Mouse (Mus musculus): ENCODE measurements around the gene Fam71e1. TPM values are rescaled to one million over a fixed set of nuclear protein-coding genes. Genes with fewer than 3 reads are reported as not detected.

The Fam71e1 gene
- polyA plus RNA-seq, 1 experiment from 2014 or later: 5.9 TPM

DNA sequence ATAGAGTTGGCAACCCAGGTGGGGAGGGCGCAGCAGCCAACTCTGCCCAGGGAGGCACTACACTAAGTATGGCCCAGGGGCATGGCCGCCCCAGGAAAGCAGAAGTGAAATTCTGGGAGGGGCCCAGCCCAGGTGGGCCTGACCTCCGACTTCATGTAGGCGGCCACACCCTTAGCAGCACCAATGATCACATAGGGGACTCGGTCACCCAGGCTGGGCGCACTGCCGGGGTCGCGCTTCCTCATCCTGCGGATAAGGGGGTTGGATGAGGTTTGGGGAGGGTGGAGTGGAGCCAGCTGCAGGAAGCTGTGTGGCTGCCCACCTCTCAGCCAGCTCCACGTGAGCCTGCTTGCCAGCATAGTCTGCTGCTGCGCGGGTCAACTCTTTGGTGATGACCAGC lies 37.9 kb downstream of the Fam71e1 start:
- Histone ChIP-seq H3K27me3 (ENCODE audit: control insufficient read depth, insufficient read depth, low read length) (no peaks in the 10 kb centered on the region), H3K9ac (ENCODE audit: low read length) (no peak overlapping the region), H3K4me2 (replicated peaks; ENCODE audit: low read depth) (no peak overlapping the region), H3K27ac (replicated peaks) (no peak overlapping the region), H3K4me1 (replicated peaks; ENCODE audit: control insufficient read depth, insufficient read depth) (no peaks in the 10 kb centered on the region), H3K36me3 (ENCODE audit: control insufficient read depth, insufficient read depth, low read length) (0 out of 2 replicates have a peak, but pooled peaks cover 7% of the 10 kb centered on the region), H3K4me3 (ENCODE audit: low read depth, low read length) (no peak overlapping the region), H3K9me3 (ENCODE audit: control insufficient read depth, low read length) (no peaks in the 10 kb centered on the region)
- ATAC-seq (ENCODE audit: low FRiP score, low TSS enrichment) (no peak), DNase-seq (ENCODE audit: low spot score) (no peak)
- TF ChIP-seq CTCF (IDR thresholded peaks at IDR 0.05; ENCODE audit: low read depth) (no peak), EP300 (optimal IDR thresholded peaks at IDR 0.05) (no peak)
- 83% methylated on average over 13 of the region's 13 CpGs for WGBS

DNA sequence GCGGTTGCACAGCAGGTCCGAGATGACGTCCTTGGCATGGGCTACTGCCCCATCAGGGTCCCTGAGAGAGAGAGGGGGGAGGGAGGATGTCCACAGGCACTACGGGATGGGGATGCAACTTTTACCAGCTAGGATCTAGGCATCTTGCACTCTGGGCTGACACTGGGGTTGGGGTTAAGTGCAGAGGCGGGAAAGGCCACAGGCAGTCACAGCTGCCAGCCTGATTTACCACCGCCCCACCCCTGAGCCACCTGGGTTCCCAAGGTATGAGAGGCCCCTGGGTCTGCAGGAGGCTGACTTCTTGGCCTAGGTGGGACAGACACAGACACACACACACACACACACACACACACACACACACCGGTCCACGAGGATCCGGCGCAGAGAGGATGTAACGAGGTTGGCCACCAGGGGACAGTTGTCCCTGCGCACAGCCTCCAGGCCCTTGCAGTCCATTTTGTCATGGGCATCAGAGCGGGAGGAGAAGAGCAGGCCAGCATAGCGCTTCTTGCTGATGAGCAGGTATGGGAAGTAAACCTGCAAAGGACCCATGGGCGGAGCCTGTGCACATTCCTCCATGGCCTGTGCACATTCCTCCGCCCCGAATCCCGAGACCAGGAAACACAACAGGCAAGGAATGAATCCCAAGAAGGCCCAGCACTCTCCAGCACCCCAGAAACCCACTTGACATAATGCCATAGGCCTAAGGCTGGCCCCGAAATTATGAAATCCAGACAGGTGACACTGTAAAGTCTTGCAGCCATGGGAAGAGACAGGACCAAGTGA lies 38.5 kb downstream of the Fam71e1 start:
- TF ChIP-seq CTCF (IDR thresholded peaks at IDR 0.05; ENCODE audit: low read depth): peak; percentile 47
- TF ChIP-seq EP300 (optimal IDR thresholded peaks at IDR 0.05): no peak
- Histone ChIP-seq H3K9me3 (ENCODE audit: control insufficient read depth, low read length) (no peaks in the 10 kb centered on the region), H3K9ac (ENCODE audit: low read length) (no peak overlapping the region), H3K27ac (replicated peaks) (no peak overlapping the region), H3K4me3 (ENCODE audit: low read depth, low read length) (no peak overlapping the region), H3K36me3 (ENCODE audit: control insufficient read depth, insufficient read depth, low read length) (peaks cover 7% of the 10 kb centered on the region; the same call in 1 of the 2 replicates), H3K4me2 (replicated peaks; ENCODE audit: low read depth) (no peak overlapping the region), H3K27me3 (ENCODE audit: control insufficient read depth, insufficient read depth, low read length) (no peaks in the 10 kb centered on the region), H3K4me1 (replicated peaks; ENCODE audit: control insufficient read depth, insufficient read depth) (no peaks in the 10 kb centered on the region)
- DNase-seq (ENCODE audit: low spot score) (no peak), ATAC-seq (ENCODE audit: low FRiP score, low TSS enrichment) (no peak)
- 84% methylated on average over 19 of the region's 19 CpGs for WGBS

DNA sequence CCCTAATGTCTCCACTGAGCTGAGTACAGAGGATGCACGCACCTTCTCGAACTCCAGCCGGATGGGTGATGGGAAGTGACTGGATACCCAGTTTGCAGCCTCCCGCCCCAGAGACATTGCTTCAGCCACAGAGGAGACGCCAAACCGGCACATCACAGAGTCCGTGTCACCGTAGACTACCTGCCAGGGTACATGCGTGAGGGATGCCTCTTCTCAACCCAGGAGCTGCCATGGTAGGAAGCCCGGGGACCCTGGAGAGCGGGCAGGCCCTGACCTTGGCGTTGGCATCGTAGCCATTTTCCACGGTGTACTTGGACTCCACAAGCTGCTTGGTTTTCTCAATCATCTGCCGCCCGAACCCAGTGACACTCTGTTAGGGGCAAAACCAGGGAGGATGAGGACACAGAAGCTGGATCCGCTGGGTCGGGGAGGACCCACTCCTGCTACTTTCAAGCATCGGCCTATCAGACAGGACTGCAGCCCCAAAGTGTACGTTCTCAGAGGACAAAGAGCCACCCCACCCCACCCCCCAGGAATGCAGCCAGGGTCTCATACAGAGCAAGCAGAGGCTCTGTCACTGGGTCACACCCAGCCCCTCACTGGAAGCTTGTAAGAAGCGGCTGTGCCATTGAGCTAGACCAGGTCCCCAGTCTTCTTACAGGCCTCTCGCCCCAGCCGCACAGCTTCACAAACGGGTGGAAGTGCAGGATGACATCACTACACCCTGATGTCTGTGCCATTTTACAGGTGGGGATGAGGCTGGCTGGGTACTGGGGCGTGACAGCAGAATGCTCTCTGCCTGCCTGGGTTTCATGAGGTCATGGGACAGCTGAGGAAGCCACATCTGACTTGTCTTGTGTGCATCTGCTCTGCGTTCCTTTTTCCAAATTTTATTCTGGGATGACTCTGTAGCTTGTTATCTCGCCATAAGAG lies 39.5 kb downstream of the Fam71e1 start:
- H3K9ac ChIP-seq (ENCODE audit: low read length): no peak overlapping the region
- ATAC-seq (ENCODE audit: low FRiP score, low TSS enrichment) (no peak), DNase-seq (ENCODE audit: low spot score) (no peak)
- H3K4me3 ChIP-seq (ENCODE audit: low read depth, low read length): no peak overlapping the region
- no peaks in the 10 kb centered on the region for H3K9me3 ChIP-seq (ENCODE audit: control insufficient read depth, low read length)
- no peaks in the 10 kb centered on the region for H3K4me1 ChIP-seq (replicated peaks; ENCODE audit: control insufficient read depth, insufficient read depth)
- peaks cover 13% of the 10 kb centered on the region; the same call in 1 of the 2 replicates for H3K36me3 ChIP-seq (ENCODE audit: control insufficient read depth, insufficient read depth, low read length)
- no peak overlapping the region for H3K27ac ChIP-seq (replicated peaks)
- TF ChIP-seq CTCF (IDR thresholded peaks at IDR 0.05; ENCODE audit: low read depth) (no peak), EP300 (optimal IDR thresholded peaks at IDR 0.05) (no peak)
- no peak overlapping the region for H3K4me2 ChIP-seq (replicated peaks; ENCODE audit: low read depth)
- H3K27me3 ChIP-seq (ENCODE audit: control insufficient read depth, insufficient read depth, low read length): no peaks in the 10 kb centered on the region
- WGBS: 89% methylated on average over 27 of the region's 27 CpGs

DNA sequence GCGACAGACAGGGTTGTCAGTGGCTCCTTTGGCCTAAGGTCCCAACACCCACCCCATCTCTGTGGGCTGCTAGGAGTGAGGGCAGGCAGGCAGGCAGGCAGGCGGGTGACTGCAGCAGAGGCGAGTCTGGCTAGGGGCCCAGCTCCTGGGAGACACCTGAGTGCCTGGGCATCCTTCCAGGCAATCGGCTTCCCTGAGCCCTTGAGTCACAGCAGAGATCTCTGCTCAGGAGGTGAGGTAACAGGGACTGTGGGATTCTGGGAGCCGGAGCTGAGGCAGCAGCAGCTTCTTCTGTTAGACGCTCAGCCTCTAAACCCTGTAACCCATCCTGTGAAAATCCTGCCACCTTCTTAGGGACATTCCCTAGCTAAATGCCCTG lies 40.2 kb downstream of the Fam71e1 start:
- no peak for ATAC-seq (ENCODE audit: low FRiP score, low TSS enrichment)
- Histone ChIP-seq H3K4me2 (replicated peaks; ENCODE audit: low read depth) (no peak overlapping the region), H3K4me1 (replicated peaks; ENCODE audit: control insufficient read depth, insufficient read depth) (no peaks in the 10 kb centered on the region), H3K27me3 (ENCODE audit: control insufficient read depth, insufficient read depth, low read length) (no peaks in the 10 kb centered on the region), H3K9me3 (ENCODE audit: control insufficient read depth, low read length) (no peaks in the 10 kb centered on the region), H3K9ac (ENCODE audit: low read length) (no peak overlapping the region), H3K36me3 (ENCODE audit: control insufficient read depth, insufficient read depth, low read length) (peaks cover 13% of the 10 kb centered on the region; the same call in 1 of the 2 replicates), H3K4me3 (ENCODE audit: low read depth, low read length) (no peak overlapping the region), H3K27ac (replicated peaks) (no peak overlapping the region)
- TF ChIP-seq CTCF (IDR thresholded peaks at IDR 0.05; ENCODE audit: low read depth): no peak
- TF ChIP-seq EP300 (optimal IDR thresholded peaks at IDR 0.05): no peak
- WGBS: 72% methylated on average over 6 of the region's 6 CpGs
- no peak for DNase-seq (ENCODE audit: low spot score)

DNA sequence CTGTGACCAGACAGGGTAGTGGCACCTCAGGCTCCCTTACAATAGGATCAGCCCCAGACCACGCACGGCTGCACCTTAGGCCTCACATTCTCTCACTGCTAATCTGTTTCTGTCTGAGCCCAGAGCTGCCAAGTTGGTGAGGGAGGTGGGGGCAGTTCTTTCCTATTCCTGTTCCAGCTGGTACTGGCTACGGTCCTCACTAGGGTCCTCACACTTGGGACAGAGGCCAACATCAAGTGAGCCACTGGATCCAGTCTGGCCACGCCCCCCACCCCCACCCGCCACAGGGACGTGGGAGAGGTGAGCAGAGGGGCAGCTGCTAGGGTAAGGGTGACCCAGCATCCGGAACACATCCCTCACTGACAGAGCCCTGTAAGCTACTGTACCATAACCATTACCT lies 40.6 kb downstream of the Fam71e1 start:
- DNase-seq (ENCODE audit: low spot score): no peak
- no peak overlapping the region for H3K9ac ChIP-seq (ENCODE audit: low read length)
- H3K27ac ChIP-seq (replicated peaks): no peak overlapping the region
- no peaks in the 10 kb centered on the region for H3K27me3 ChIP-seq (ENCODE audit: control insufficient read depth, insufficient read depth, low read length)
- 63% methylated on average over 7 of the region's 7 CpGs for WGBS
- TF ChIP-seq EP300 (optimal IDR thresholded peaks at IDR 0.05) (no peak), CTCF (IDR thresholded peaks at IDR 0.05; ENCODE audit: low read depth) (no peak)
- H3K4me3 ChIP-seq (ENCODE audit: low read depth, low read length): no peak overlapping the region
- no peak for ATAC-seq (ENCODE audit: low FRiP score, low TSS enrichment)
- no peaks in the 10 kb centered on the region for H3K4me1 ChIP-seq (replicated peaks; ENCODE audit: control insufficient read depth, insufficient read depth)
- no peak overlapping the region for H3K4me2 ChIP-seq (replicated peaks; ENCODE audit: low read depth)
- H3K36me3 ChIP-seq (ENCODE audit: control insufficient read depth, insufficient read depth, low read length): peaks cover 13% of the 10 kb centered on the region; the same call in 1 of the 2 replicates
- no peaks in the 10 kb centered on the region for H3K9me3 ChIP-seq (ENCODE audit: control insufficient read depth, low read length)
